Mouse (Mus musculus): ENCODE measurements around the gene Tk2.
"Not testable (repeated sequence)": the region's sequence is repeated elsewhere in the genome, so short reads cannot be mapped to it uniquely, and the experiment has no call there.

Tk2 gene

DNA sequence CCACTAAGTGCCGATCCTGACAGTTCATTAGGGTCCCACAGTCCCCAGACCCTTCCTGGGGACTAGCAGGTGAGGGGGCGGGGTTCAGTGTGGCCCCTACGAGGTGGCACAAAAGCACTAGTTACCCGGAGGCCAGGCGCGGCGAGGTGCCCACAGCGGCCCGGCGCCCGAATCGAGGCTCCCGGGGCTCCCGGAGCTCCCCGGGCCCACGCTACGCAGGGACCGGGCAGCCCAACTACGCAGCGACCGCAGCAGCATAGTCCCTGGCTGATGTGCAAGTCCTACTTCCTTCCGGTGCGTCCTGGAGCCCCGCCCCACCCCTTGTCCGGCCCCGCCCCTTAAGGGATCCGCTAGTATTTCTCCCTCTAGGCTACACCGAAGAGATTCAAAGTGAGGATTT lies at the start of gene Tk2:
Tk2 (minus strand) TSS at position 283 of the 400 bp plus-strand sequence.
- peak; percentile 68 to 76 for DNase-seq (ENCODE audit: low spot score in 2 of 2)

DNA sequence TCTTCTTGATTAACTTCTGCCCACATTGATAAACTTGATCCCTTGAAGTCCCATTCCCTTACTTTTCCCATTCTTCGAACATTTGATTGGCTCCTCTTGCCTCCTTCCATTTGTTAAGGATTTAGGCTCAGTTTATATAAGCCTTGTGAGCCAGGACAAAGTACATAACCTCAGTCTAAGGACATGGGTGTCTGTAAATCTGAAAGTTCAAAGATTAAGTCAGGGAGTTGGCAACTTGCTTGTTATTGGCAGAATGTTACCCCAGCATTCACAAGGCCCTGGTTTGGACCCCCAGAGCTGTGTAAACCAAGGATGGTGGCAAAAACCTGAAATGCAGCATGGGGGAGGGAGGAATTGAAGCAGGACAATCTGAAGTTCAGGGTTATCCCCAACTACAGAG lies 46.0 kb upstream of the Tk2 start:
- no peak for DNase-seq (ENCODE audit: low spot score in 2 of 2)

DNA sequence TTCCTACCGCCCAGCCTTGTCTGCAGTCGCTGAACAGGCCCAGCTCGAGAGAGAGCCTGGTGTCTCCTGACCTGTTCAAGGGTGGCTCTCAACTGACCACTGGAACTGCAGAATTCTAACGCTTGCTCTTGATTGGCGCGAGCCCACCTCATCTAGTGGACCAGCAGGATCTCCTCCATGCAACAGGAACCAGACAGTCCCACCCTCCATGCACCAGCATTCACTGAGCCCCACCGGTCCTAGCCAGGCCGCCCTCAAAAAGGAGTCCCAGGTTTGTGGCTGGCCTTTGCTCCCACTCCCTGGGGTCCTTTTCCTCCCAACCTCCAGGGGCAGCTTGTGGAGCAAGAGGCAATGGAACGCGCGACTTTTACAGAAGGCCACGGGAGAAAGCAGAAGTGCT lies 44.7 kb upstream of the Tk2 start, which contains the start of gene Cmtm2a:
Cmtm2a (minus strand) TSS at position 101 of the 400 bp plus-strand sequence.
- not testable (repeated sequence) for DNase-seq (ENCODE audit: low spot score in 2 of 2)

DNA sequence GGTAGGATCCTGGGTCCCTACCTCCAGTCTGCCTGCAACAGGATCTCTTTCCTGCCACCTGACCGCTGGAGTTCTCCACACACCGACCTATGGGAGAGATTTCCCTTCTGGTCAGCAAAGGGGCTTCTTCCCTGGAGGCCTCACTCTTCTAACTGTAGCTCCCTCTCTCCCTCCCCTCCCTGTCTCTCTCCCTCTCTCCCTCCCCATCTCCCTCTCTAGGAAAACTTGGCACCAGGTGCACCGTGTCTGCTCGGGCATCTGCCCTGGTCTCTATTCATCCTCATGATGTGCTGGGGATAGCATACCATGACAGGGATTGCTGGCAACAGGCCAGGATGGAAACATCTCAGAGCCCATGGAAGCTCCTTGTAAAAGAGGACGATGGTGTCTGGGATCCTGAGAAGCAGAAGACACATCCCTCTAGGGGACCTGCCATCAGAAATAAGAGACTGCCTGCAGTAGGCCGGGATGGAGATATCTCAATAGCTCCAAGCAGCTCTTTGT lies 20.6 kb upstream of the Tk2 start:
- no peak for DNase-seq (ENCODE audit: low spot score in 2 of 2)

DNA sequence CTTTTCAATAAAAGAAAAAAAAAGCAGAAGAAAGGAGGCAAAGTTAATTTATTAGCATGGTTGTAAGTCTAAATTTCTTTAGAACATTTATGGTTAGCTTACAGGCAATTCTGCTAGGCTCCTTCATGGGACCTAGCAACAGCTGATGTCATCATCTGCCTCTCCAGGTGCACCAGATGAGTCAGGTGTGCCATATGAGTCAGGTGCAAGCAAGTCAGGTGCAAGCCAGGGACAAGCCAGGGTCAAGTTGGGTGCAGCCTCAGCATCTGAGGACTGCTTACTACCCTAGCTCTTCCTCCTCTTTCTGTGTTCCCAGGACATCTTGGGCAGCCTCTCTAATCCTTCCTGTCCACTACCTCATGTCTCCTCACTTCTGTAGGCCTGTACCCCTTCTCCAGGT lies 20.0 kb upstream of the Tk2 start:
- no peak for DNase-seq (ENCODE audit: low spot score in 2 of 2)

DNA sequence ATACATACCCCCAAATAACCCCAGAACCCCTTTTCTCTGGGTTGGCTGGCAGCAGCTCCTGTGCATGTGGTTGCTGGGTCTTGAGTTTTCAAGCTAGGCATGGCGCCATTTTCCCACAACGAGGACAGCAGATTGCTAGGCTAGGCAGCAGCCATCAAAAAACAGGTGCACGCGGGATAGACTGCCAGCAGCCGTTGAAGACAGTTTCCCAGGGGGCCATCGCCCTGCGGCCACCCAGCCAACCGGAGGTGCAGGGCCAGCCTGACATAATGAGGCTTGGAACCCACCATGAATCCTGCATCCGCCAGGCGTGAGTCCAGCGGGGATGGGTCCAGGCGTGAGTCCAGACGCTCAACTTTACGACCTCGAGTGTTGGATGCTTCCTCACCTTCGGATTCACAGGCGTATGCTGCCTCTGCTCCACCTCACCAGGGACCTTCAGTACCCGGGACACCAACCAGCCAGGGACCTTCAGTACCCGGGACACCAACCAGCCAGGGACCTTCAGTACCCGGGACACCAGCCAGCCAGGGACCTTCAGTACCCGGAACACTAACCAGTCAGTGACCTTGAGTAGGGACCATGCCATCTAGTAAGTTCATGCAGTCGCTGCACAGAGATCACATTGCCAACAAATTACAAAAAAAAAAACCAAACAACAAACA lies 16.0 kb upstream of the Tk2 start:
- DNase-seq (ENCODE audit: low spot score in 2 of 2): not testable (repeated sequence)

DNA sequence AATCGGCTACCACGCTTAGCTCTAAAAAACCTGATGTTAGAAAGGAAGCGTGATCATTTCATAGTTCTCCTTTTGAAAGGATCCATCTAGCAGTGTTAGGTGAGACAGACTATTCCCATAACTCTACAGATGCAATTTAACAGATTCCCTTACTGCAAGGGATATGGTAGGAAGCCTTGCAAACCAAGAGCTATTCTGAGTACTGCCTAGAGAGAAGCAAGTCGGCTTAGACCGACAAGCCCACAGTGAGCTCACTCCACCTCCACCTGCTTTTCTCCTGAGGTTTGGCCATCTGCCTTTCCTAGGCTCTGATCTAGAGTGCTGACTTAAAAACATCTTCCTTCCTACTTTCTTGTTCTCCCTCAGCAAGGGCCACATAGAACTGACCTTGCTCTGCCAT lies 13.4 kb upstream of the Tk2 start:
- DNase-seq (ENCODE audit: low spot score in 2 of 2): not testable (repeated sequence)

DNA sequence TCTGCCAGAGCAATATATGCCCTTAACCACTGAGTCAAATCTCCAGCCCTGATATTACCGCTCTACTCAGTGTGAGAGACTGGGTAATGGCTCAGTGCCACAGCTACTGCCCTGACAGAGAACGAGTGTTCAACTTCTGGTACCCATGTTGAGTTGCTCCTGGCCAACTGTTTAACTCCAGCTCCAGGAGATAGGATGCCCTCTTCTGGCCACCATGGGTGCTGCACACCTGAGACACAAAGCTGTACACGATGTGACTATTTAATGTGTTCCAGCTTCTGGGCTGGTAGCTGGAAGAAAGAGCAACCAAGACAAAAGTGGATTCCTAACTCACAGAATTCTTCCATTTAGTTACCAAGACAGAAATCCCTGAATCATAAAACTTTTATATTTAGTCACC lies 4.7 kb upstream of the Tk2 start:
- DNase-seq (ENCODE audit: low spot score in 2 of 2): peak in 1 of 2 experiments; percentile 44

DNA sequence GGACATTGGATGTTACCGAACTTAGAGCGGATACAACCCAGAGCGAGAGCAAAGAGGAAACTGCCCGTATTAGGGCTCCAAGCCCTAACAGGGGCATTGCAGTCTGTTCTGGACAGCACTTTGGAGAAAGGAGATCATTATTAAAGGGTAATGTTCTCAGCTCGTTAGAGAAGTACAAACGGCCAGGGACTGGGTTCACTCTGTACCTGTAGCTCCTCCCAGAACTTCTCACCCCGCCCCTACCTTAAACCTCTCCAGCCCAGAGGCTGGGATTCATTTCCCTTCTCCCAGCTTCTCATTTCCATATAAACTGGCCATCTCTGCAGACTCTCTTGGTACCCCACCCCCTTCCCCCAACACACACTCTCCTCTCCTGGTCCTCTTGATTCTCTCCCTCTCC lies 3.1 kb upstream of the Tk2 start:
- DNase-seq (ENCODE audit: low spot score in 2 of 2): no peak

DNA sequence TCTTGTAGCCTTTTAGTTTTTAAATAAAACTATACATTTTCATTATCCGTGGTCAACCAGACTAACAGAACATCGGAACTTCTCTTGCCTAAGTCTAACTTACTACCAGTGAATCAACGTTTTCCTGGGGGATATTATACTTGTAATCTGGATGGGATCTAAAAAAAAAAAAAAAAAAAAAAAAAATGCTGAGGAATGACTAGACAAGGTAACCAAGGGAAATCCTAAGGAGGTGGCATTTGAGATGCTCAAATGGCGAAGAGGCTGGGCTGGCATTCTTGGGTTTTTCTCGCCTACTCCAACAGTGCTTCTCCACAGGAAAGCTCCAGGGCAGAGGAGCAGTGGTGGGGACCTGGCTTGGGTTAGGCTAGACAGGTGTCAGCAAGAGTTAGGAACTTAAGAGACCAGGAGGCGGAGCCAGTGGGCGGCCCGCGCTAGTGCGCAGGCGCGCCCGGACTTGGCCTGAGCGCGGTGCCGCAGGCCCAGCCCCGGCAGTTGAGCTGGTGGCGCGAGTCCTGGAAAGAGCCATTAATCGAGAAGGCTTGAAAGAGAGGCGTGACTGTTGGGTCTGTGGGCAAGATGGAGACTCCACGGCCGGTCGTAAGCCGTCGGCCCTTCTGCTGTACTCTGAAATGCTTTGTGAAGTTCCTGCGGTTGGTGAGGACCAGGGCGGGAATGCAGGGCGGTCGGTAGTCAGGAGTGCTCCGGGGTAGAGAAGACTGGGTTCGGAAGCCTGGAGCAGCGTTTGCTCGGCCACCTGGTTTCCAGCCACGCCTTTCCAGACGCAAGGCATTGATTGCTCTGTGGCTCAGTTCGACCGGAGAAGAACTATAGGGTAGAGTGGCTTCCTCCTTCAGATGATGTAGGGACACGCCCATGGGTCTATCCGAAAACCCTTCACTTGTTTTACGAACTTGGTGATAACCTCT lies 2.3 kb upstream of the Tk2 start, which contains the start of gene Cklf:
Cklf (plus strand) TSS at position 423 of the 929 bp plus-strand sequence.
- peak; percentile 68 to 79 for DNase-seq (ENCODE audit: low spot score in 2 of 2)

DNA sequence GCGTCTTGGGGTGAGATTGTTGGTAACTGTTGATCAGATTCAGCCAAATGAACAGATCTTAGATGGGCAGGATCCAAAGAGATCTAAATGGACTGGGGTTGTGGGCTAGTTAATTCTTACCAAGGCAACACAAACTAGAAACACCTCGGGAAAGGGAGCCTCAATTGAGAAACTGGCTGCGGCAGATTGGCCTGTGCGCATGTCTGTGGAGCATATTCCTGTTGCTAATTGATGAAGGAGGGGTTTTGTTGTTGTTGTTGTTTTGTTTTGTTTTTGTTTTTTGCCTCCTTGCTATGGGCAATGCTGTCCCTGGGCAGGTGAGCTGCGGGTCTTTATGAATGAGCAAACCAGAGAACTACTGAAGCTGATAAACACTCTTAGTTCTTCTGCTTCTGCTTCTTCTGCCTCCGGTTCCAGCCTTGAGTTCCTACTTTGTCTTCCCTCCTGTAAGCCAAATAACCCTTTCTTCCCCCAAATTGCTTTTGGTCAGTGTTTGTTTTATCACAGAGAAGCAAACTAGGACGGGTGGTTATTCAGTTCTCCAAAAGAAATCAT lies 1.2 kb upstream of the Tk2 start:
- DNase-seq (ENCODE audit: low spot score in 2 of 2): no peak

DNA sequence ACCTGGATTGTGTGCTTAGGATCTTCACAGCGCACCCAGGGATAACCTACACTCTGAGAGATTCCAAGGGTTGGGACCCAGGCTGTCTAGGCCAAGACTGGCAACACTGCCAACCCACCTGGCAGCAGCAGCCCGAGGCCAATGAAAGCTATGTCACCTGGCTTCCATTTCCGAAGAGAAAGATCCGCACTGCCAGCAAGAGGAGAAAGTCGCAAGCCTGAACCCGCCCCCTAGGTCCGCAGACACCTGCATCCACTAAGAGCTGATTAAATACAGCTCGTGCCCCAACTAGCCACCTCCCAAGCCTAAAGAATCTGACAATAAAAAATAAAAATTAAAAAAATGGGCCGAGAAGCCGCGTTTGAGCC lies 466 bp downstream of the Tk2 start:
- peak; percentile 23 to 42 for DNase-seq (ENCODE audit: low spot score in 2 of 2)

DNA sequence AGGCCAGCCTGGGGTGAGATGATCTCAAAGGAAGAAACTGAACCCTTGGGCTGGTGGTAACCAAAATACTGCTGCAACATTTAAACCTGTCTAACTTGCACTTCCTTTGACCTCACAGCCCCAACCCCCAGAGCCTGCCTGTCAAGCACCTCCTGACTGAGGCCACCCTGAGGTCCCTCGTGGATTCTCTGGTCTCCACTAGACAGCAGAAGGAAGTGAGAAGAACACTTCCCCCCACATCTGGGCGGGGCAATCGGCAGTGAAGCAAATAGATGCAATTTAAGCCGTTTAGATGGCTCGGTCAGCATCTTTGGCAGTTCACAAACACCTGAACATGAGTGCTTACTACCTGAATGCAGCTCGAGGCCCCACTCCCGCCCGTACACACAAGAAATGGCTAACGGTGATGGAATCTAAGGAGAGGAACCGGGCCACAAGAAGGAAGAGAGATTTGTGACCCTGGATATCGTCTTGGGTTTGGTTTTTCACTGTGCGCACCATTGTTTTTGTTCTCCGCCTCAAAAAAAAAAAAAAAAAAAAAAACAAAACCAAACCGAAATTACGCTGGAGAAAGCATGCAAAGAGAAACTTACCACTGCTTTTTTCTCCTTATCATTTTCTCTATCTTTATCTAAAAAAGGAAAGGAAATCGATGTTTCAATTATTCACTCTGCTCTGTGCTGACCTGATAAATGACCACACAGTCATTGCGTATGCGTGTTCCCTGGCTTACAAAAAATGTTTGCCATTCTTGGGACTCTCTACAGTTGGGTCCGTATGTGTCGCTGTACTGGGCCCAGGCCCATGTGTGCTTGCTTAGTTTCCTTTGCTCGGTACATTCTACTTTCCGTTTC lies 1.1 kb downstream of the Tk2 start:
- DNase-seq (ENCODE audit: low spot score in 2 of 2): peak; percentile 19 to 27

DNA sequence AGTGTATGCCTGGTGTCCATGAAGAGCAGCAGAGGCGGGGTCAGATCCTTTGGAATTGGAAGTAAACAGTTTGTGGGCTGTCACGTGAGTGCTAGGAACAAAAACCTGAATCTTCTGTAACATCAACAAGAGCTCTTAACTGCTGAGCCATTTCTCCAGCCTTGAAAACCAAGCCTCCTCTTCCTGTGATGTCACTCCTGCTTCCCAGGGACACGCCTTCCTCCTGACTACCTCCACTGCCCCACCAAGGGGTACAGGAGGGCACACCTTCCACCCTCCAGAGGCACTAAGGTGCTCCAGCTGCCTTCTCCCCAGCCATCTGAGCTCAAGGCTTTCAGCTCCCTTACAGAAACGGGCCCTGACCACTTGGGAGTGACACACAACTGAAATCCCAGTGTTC lies 1.7 kb downstream of the Tk2 start:
- no peak for DNase-seq (ENCODE audit: low spot score in 2 of 2)

DNA sequence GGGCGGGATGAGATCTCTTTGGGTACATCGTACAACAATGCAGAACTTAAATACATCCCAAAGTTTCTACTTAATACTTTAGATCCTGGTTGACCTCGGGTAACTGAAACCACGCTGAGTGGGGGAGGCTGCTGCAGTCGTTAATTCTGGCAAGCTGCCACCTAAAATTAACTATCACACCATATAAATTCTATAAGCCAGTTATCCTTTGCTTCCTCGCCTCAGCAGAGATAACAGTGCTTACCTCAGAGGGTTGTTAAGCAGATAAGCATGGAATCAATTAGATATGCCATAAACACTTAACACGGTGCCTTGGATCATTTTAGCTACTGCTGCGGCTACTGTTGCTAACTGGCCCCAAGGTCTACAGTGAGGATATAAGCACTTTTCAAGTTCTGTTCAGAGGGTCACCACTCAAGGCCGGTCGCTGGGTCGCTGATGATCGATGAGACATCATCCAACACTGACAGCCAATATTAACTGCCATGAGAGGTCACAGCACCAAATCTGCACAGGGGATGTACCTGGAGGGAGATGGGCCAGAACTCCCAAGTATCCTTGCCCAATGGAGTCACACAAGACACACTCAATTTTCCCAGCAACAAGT lies 6.2 kb downstream of the Tk2 start:
- no peak for DNase-seq (ENCODE audit: low spot score in 2 of 2)

DNA sequence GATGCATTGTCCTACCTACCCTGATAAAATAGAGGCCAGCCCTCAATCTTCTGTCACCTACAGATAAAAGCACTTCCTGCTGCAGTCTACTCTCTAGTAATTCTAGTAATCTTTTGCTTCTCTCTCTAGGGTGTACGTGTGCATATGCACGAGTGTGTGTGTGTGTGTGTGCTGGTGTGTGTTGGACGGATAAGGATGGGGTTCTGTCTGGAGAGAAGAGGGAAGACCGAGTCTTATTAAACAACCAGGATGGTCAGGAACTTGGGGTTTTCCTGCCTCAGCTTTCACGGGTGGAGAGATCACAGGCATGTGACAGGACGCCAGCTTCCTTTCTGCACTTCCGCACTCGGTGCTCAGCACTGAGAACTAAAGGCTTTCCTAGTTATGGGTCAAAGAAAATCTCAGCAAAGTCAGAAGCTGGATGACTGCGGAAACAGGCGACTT lies 8.9 kb downstream of the Tk2 start:
- DNase-seq (ENCODE audit: low spot score in 2 of 2): no peak

DNA sequence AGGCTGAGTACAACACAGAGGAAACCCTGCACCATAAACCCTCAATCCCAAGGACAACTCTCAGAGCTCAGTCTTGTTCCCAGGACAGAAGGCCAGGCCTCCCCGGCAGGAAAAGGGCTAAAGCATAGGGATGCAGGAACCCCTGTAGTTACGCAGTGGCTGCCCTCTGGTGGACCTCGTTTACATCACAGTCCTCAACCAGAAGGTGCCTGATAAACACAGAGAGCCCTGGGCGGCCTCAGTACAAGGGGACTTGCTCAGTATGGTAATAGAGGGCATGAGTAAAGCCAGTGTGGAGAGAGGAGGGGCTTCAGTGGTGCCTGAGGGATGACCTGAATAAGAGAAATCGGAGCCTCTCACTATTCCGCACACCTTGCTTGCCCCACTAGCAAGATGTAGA lies 13.8 kb downstream of the Tk2 start:
- DNase-seq (ENCODE audit: low spot score in 2 of 2): no peak

DNA sequence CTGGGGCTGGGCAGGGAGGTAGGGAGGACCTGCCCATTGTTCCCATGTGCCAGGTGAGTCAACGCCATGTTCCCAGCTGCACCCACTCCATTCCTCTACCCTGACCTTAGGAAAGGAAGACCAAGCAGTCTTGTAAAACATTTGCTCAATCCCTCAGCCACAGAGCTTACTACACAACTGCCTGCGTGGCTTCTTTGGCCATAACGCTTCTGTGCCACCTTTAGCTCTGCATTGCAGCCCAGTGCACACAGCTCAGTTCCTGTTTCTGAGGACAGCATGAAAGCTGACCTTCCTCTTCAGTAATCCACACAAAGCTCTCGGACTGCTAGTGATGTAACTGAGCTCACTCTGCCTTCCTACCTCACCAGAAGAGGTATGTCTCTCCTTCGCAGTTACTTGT lies 15.4 kb downstream of the Tk2 start:
- no peak for DNase-seq (ENCODE audit: low spot score in 2 of 2)

DNA sequence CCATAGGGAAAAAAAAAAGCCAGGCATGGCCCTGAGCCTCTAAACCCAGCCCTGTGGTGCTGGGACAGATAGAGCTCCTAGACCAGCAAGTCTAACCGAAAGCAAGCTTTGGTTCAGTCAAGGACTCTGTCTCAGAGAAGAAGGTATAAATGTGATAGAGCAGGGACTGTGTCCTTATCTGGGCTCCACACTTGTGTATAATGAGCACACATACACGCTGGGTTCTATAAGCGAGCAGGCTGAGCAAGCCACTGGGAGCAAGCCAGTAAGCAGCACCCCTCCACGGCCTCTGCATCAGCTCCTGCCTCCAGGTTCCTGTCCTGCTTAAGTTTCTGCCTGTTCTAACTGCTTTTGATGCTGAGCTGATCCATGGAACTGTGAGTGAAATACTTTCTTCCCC lies 16.3 kb downstream of the Tk2 start:
- no peak for DNase-seq (ENCODE audit: low spot score in 2 of 2)

DNA sequence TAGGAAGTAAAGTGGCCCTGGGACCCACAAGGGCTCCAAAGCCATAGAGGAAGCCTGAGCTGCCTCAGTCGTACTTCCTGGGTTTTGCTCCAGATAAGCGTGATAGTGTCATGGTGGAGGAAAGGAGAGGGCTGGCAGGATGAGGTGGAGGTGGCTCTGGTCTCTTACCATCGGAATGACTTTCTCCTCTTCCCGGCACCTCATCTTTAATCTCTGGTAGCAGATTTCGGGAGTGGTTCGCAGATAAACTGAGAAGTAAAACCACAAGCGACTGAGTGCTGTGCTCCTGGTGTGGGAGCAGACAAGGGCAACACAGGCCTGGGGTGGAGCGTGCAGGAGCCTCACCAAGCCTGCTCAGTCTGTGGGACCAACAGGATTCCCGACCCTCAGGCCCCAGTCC lies 18.0 kb downstream of the Tk2 start:
- DNase-seq (ENCODE audit: low spot score in 2 of 2): no peak

DNA sequence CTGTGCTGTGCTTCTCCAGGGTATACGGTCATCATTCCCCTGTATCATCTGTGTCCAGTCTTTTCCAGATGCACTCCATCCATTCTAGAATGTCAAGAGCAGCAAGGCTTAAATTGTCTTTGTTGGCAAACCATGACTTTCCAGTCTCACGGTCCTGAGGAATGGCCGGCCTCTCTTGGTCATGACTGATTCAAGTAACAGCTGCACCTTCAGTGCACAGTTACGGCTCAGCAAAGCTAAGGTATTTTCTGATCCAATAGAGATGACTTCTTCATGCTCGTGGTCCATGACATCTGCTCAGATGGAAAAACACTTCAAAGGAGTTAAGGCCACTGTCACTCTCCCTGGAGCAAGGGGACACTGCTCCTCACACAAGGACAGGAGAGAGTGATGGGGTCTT lies 21.3 kb downstream of the Tk2 start:
- no peak for DNase-seq (ENCODE audit: low spot score in 2 of 2)
